Mouse (Mus musculus) embryonic facial prominence, embryonic 12.5 days (tissue): ENCODE data around the gene Ccna1. TPM values are rescaled to one million over a fixed set of nuclear protein-coding genes. Genes with fewer than 3 reads are reported as not detected.

Source experiments
- ATAC-seq: fragments of 200-750 bp; cut with Nextera tagmentation; 2 replicates; pipeline ENCODE4 v1.8.0; 2017; ENCODE audit not compliant: insufficient number of reproducible peaks, insufficient read depth, low FRiP score, low TSS enrichment
- H3K27ac ChIP-seq: fragments of 300-500 bp; sonication (generic); 2 replicates; pipeline ENCODE4 v1.5.1; 2016; ENCODE audit warnings: mild to moderate bottlenecking
- H3K27me3 ChIP-seq: fragments of 300-500 bp; sonication (generic); 2 replicates; pipeline ENCODE4 v1.6.1; 2016; ENCODE audit warnings: mild to moderate bottlenecking, moderate library complexity
- H3K36me3 ChIP-seq: fragments of 300-500 bp; sonication (generic); 2 replicates; pipeline ENCODE4 v1.6.1; 2016; ENCODE audit warnings: mild to moderate bottlenecking
- H3K4me1 ChIP-seq: fragments of 300-500 bp; sonication (generic); 2 replicates; pipeline ENCODE4 v1.6.1; 2016
- H3K4me2 ChIP-seq: fragments of 300-500 bp; sonication (generic); replicated peaks from 2 replicates; pipeline ENCODE4 v1.6.1; 2016; ENCODE audit warnings: mild to moderate bottlenecking, moderate library complexity
- H3K4me3 ChIP-seq: fragments of 300-500 bp; sonication (generic); 2 replicates; pipeline ENCODE4 v1.5.1; 2016; ENCODE audit warnings: mild to moderate bottlenecking
- H3K9ac ChIP-seq: fragments of 300-500 bp; sonication (generic); 2 replicates; pipeline ENCODE4 v1.6.1; 2016; ENCODE audit warnings: mild to moderate bottlenecking, moderate library complexity
- H3K9me3 ChIP-seq: fragments of 300-500 bp; sonication (generic); 2 replicates; pipeline ENCODE4 v1.6.1; 2016; ENCODE audit warnings: mild to moderate bottlenecking, moderate library complexity
- WGBS: fragments of 180-500 bp; shearing (Covaris S2); methylation state at CpG from one replicate; pipeline ENCODE4 v1.1.7; 2016; 5-methylcytosine and 5-hydroxymethylcytosine counted together
- polyA plus RNA-seq: library from polyadenylated mRNA; unstranded; fragments of >200 nt; fragmentation: Nextera tagmentation; extraction: Ambion mirVana; gene quantifications from 2 replicates; pipeline ENCODE4 v1.2.1, GENCODE M21; 2016

Gene Ccna1
- polyA plus RNA-seq, 1 experiment from 2014 or later: 3.1 TPM

DNA sequence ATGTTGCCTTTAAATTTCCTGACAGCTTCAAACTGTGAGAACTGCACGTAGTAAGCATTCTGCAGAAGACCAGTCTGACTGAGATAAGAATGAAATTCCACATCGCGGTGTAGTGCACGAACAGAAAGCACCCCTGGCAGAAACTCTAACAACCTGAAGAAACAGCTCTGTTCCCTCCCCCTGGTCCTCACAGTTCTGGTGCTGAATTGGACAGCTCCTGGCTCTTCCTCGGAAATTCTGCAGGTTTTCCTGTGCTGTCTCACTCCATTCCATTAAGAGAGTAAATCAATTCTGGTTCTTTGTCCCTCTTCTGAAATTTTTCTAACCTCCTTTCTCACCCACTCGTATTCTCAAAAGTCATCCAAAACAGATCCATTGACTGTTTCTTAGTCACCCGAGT, 43.6 kb downstream of the Ccna1 start:
- no peaks in the 10 kb centered on the region for H3K27me3 ChIP-seq
- no peaks in the 10 kb centered on the region for H3K36me3 ChIP-seq
- no peak overlapping the region for H3K4me2 ChIP-seq
- no peaks in the 10 kb centered on the region for H3K9me3 ChIP-seq
- H3K4me1 ChIP-seq: no peaks in the 10 kb centered on the region
- H3K27ac ChIP-seq: no peak overlapping the region
- no peak overlapping the region for H3K4me3 ChIP-seq
- ATAC-seq: no peak
- WGBS: 24% methylated on average over 7 of the region's 7 CpGs
- no peak overlapping the region for H3K9ac ChIP-seq

GRCm38 (mm10) chr3:55008965-55009741, 46.1 kb downstream of the Ccna1 start:
- no peak overlapping the region for H3K27ac ChIP-seq
- H3K9ac ChIP-seq: no peak overlapping the region
- H3K4me3 ChIP-seq: no peak overlapping the region
- no peaks in the 10 kb centered on the region for H3K9me3 ChIP-seq
- H3K27me3 ChIP-seq: no peaks in the 10 kb centered on the region
- no peak for ATAC-seq
- H3K4me1 ChIP-seq: no peaks in the 10 kb centered on the region
- WGBS: 70% methylated on average over 6 of the region's 6 CpGs
- no peak overlapping the region for H3K4me2 ChIP-seq
- no peaks in the 10 kb centered on the region for H3K36me3 ChIP-seq

- Histone ChIP-seq H3K4me3 (no peak overlapping the region), H3K4me1 (no peaks in the 10 kb centered on the region), H3K27me3 (no peaks in the 10 kb centered on the region), H3K9me3 (no peaks in the 10 kb centered on the region), H3K4me2 (no peak overlapping the region), H3K27ac (no peak overlapping the region), H3K36me3 (no peaks in the 10 kb centered on the region), H3K9ac (no peak overlapping the region)
- WGBS: 73% methylated on average over 4 of the region's 4 CpGs
- ATAC-seq: no peak
Measured at GRCm38 (mm10) chr3:55004036-55004435, 51.3 kb downstream of the Ccna1 start.

DNA sequence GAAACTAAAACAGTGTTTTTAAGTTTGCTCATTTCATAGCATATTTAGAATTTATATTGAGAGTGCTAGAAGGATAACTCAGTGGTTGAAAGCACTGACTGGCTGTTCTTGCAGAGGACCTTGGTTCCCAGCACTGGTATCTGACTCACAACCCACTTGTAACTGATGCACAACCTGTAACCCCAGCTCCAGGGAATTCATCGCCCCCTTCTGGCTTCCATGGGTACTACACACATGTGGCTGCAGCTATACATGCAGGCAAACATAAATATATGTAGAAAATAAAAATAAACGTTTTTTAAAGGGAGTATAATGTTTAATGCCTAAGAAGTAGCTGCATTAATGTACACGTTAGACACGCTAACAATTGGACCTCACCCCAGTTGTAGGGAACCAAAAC, 53.6 kb downstream of the Ccna1 start:
- 68% methylated on average over 4 of the region's 4 CpGs for WGBS
- Histone ChIP-seq H3K27ac (no peak overlapping the region), H3K4me2 (no peak overlapping the region)

More for the DNA sequence above, 53.6 kb downstream of the Ccna1 start:
- no peak overlapping the region for H3K4me3 ChIP-seq
- no peak for ATAC-seq
- no peaks in the 10 kb centered on the region for H3K27me3 ChIP-seq
- no peaks in the 10 kb centered on the region for H3K36me3 ChIP-seq
- H3K4me1 ChIP-seq: no peaks in the 10 kb centered on the region
- H3K9me3 ChIP-seq: no peaks in the 10 kb centered on the region
- H3K9ac ChIP-seq: no peak overlapping the region

Other genes starting within 250 kb of the Ccna1 start
- 67.3 and 72.4 TPM in 2 replicates for gene Rfxap, start 247.7 kb downstream of the Ccna1 start, polyA plus RNA-seq
- gene Sertm1, start 139.6 kb downstream of the Ccna1 start, polyA plus RNA-seq: 0.29 and 0.42 TPM in 2 replicates
- 82.4 and 86.5 TPM in 2 replicates for gene Spg20, start 56.6 kb upstream of the Ccna1 start, polyA plus RNA-seq
- gene Ccdc169, start 81.8 kb upstream of the Ccna1 start, polyA plus RNA-seq: 0.08 and 0.10 TPM in 2 replicates
- not detected in 2 replicates for gene Sohlh2, start 126.5 kb upstream of the Ccna1 start, polyA plus RNA-seq
- 68.6 and 69.7 TPM in 2 replicates for gene Dclk1, start 186.9 kb upstream of the Ccna1 start, polyA plus RNA-seq